Mouse (Mus musculus) retina, postnatal 7 days (tissue): ENCODE data around the gene Ell.

Experiments
- DNase-seq: peaks from one replicate; pipeline ENCODE4 v3.0.0-alpha.2; 2012; ENCODE audit warnings: low read depth, low spot score

Gene Ell

DNA sequence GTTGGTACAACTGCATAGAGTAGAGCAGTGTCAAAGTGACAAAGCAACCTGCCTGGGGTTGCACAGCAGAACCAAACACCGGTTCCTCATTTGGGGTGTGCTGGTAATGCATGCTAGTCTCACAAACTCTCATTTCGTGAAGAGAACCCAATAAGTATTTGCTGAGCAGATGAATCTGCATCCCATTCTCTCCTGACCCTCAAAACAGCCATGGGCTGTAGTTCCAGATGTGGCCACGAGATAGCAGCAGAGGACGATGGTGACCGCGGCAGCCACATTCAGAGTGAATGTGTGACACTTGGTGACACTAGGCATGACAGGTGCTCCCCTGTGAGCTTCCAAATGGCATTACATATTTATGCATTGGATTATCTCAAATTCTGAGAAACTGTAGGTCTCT is 72.6 kb downstream of the Ell start:
- DNase-seq, result peak; percentile 80

DNA sequence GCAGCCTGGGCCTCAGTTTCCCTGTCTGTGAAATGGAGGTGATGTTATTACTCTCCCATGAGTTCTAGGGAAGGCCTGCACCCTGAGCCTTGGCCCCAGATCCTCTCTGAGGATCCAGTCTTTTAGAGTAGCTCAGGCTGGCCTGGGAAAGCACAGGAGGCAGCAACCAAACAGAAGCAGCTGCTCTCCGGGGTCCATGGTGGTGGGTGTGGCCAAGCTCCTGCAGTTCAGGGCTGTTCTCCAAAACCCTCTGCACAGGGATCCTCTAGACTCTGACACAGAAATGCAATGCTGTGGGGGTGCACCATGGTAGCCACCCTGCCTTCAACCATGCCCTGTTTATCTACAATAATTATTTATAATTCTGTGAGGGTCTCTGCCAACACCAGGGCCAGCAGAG is 74.5 kb downstream of the Ell start:
- DNase-seq, result no peak

DNA sequence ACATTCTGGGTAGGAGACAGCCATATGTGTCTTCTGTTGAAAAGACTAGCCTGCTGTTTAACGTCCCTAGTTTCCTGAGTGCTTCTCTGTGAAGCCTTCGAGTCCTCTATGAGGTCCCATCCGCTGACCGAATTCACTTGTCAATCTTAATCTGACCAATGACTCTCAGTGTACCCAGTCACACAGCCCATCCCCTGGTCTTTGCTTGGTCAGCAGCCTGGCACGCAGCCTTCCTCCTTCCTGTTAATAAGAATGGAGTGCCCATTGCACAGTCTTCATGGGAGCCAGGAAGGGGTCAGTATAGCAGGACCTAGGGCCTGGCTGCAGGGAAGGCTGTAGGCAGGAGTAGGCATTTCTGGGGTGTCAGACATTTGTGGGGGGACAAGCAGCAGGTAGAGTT is 75.2 kb downstream of the Ell start:
- no peak for DNase-seq

DNA sequence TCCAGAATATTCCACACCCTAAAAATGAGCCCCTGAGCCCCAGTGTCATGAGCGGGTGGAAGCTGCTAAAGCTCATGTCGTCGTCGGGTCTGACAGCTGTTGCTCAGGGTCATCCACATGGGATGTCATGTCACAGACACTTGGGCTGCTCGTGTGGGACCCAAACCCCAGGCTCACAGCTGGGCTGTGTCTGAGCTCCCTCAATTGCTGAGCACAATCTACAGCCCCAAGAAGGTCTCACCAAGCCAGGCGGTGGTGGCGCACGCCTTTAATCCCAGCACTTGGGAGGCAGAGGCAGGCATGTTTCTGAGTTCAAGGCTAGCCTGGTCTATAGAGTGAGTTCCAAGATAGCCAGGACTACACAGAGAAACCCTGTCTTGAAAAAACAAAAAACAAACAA is 76.0 kb downstream of the Ell start:
- DNase-seq, result no peak

DNA sequence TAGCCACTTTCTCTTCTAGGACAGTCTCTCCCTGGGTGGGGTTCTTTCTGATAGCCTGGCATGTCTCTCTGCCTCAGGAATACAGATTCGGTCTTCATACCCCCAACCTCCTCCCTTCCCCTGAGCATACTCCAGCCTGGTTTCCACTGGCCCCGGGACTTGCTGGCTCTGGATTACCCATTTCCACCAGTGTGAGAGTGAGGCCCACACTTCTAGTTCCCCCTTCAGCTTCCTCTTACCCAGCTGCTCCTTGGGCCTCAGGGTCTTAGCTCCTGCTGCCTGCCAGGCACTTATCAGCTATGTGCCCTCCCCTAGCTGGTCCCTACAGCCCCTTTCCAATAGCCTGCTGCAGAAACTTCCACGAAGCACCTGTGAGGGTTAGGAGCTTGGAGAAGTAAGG is 76.6 kb downstream of the Ell start, which contains the start of gene Lrrc25:
Gene Lrrc25, plus strand, starts transcription at position 262 of the 400 bp plus-strand sequence.
- no peak for DNase-seq

DNA sequence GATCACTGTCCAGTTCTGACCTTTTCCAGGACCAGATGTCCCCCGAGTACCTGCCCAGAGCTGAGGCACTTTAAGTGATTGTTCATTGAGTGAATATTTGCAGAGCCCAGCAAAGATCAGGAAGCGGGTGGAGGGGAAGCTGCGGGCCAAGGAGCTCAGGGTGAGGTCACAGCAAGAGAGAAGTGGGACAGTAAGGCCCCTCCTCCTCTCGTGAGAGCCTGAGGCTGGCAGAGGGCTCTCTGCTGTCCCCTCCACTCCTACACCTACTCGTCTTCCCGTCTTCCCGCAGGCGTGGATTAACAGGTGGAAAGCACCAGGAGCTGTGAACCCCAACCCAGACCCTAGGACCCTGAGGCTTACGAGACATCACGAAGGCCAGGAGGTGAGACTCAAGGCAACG is 77.4 kb downstream of the Ell start:
- no peak for DNase-seq

DNA sequence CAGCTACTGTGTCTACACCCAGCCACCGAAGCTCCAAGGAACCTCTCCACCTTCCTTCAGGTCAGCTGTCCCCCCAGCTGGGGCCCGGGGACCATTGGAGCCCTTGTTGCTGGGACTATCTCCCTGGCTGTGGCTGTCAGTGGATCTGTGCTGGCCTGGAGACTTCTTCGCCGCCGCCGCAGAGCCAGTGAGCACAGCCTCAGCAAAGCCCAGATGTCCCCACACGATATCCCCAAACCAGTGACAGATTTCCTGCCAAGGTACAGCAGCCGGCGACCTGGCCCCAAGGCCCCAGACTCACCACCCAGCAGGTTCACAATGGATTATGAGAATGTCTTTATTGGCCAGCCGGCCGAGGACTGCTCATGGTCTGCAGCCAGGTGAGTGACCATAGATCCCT is 78.7 kb downstream of the Ell start:
- DNase-seq, result no peak

DNA sequence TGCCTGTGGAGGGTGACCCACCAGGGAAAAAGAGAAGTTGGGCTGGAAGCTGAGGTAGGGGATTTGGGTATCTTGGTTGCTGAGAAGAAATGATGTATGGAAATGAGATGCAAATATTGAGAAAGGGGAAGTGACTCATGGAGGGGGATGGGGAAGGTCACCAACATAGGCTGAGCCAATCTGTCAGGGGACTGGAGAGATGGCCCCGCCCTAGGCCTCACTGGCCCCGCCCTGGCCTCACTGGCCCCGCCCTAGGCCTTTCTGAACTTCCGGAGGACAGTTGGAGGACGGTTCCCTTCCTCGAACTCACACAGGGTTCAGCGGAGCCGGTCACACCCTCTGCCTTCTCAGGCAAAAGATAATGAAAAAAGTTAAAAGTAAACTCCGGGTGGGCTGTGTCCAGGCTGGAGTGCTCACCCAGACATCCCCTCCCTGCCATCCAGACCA is 79.7 kb downstream of the Ell start:
- no peak for DNase-seq

DNA sequence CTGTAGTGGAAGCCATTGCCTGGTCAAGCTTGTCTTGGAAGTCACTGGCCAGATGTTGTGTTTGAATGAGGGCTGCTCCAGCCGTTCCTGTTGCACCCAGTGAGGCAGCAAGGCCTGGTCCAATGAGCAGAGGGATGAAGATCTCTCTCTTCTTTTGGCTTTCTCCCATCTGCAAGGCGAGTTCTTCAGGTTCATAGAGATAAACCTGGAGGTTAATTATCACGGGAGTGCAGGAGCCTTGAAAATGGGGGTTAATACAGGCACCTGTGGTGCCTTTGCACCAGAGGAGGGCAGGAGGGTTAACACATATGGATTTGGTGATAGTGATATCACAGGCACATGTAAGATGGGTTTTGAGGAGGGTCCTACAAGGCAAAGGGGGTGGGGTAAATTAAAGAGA is 83.0 kb downstream of the Ell start:
- DNase-seq, result no peak

DNA sequence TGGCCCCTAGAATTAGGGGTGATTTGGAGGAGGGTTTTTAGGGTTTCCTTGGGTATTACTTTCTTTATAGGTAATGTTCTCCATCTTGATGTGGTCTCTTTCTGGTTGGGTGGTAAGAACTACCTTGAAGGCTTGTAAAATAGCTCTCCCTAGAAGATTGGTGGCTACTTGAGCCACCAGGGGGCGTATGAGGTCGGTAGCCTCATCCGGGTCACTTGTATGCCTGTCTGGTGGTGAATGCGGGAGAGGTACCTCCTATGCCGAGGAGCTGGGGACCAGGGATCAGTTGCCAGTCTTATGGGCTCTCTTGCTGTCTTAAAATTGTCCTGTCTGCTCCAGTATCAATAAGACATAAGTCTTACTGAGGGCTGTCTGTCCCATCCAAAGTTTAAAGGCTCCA is 85.8 kb downstream of the Ell start:
- DNase-seq, result no peak

DNA sequence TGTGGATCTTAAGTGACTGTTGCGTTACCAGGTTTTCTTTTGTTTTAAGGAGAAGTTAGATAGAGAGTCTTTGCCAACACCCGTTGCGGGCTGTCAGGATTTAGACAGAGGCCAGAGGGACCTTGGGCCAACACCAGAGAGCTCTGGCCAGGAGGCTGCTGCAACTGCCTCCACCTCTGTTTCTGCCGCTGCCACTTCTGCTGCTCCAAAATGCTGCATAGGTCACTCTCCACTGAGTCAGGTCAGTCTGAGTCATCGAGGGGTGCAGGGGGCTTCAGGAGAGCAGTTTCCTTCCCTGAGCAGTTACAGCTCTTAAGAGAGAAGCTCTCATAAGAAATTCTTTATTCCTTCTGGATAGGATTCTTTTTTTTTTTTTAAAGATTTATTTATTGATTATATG is 87.8 kb downstream of the Ell start:
- DNase-seq, result no peak

DNA sequence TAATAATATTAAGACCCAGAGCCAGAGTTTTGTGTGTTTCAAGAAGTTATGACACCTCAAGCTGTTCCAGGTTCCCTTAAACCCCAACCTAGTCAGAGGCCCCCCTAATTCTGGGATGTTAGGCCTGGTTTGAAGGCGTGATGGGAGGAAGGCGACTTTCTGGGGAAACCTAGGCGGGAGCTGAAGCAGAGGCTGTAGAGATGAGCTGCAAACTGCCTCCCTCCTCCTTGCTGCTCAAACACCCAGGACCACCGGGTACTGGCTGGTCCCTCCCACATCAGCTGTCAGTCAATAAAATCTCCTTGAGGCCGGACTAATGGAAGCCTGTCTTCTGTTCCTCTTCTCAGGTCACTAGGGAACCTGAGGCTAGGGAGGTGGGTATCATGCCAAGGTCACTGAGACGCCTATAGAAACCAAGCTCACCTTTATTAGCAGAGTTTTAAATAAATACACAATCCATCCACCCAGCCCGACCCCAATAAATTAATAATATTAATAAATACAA is 89.8 kb downstream of the Ell start:
- no peak for DNase-seq

DNA sequence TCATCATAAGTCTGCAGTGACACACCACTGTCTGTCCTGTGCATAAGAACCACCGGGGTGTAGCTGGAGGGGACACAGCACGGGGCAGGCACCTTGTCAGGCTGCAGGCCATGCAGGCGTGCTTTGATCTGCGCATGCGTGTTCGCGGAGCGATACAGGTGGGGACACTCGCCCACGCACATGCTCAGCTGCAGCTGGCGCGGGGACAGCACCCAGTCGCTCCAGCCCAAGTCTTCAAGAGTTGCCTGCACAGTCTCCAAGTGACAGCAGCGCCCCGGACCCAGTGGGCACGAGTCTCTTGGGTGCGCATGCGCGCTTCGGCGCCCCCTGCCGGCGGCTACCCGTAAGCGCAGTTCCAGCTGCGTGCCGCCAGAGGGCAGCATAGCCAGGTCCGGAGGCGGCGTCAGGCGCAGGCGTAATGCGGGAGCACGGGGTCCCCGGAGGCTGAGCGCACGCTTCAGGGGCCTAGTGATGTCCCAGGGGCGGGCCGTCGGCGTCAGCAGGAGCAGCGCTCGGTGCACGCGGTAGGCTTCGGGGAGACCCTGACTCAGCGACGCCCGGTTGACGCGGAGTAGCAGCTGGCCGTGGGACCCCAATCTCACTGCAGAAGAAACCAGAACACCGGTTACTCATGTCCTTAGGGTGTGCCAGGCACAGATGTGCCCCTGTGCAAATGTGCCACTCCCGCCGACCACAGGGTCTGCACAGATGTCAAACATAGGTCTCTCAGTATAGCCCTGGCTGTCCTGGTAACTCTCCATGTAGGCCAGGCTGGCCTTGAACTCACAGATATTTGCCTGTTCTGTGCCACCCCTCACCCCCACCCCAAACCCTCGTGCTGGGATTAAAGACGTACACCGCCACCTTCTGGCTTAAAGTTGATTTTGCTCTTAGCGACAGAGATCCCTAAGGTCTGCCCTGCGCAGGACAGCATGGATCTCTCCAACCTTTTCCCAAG is 90.6 kb downstream of the Ell start:
- peak; percentile 85 for DNase-seq

DNA sequence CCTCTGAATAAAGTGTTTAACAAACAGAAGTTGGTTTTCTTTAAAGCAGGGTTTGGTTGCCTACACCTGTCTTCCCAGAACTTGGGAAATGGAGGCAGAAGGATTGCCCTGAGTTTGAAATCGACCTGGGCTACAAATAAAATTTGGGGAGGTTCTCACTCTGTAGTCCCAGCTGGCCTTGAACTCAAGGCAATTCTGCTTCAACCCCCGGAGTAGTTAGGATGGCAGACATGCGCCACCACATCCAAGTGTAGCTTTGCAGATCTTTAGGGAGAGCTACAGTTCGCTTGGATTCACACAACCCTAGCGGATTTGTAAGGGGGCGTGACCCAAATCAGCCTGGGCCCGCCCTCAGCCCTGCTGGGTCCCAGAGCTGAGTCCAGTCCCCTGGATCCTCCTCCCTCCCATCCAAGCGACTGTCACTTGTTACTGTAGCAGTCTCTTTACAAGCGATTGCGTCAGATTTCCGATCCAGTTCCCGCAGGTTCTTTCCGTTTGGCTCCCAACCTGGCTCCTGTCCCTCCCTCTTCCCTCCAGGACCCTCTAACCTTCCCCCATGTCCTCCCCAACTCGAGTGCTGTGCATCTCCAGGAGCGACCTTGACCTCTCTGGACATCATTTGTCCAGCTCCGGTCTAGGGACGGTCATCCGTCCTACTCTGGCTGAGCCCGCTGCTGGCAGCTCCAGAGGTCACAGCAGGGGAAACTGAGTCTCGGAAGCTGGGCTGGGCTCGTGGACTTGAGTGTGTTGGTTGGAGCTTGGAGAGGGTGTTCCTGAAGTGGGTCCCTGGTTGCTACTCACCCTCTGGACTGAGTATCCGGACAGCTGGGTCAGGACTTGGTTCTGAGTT is 91.5 kb downstream of the Ell start:
- no peak for DNase-seq

DNA sequence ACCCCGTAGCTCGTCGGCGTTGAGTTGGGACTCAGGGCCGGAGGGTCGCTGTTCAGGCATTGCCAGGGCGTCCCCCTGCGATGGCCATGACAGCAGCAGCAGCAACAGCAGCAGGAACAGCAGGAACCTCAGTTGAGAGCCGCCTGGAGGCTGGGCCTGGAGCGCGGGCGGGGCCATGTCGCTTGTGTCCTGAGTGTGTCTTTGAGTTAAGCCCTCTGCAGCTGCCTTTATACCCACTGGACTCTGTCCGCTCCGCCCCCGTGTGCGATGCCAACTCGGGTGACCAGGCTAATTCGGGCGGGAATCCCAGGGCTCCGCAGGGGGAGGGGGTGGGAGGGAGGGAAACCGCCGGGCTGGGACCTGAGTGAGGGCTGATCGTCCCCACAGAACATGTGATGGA is 92.2 kb downstream of the Ell start:
- peak; percentile 49 for DNase-seq

DNA sequence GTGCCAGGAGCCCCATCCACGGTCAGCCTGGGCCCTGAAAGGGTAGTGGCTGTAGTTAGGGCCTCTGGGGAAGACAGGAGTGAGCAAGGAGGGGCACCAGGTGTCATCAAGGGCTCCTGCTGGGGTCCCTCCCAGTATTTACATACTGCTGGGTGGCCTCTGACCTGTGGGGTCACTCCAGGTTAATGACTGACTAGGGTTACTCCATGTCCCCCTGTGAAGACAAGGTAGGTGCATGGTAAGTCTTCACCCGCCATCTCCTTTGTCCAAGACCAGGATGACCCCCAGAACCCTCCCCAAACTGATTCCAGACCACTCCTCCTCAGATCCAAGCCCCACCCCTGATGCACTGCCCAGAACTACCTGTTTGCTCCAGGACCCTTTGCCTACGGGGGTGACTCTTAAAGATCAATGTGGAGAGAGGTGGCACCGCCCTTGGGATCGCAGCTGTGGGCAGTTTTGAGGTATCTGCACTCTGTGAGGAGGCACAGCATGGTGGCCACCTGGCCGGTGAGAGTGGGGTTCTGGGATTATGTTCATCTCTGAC is 93.2 kb downstream of the Ell start, which contains the start of gene Gdf15:
Gene Gdf15, minus strand, starts transcription at position 111 of the 547 bp plus-strand sequence.
- no peak for DNase-seq

DNA sequence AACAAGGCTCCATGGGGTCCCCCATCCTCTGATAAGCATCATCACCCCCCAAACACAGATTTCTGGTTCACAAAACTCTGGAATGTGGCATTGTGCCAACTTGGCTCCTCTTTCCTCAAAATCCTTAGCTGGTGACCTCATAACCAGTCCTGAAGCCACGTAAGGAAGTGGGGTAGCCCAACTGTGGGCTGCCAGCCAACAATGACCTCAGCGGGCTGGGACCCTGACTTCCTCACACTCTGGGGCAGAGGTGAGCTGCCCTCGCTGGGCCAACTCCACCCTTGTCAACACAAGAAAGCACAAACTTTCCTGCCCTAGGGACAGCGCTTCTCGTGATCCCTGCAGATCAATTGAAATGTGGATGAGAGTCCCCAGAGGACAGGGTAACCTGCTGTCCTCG is 94.8 kb downstream of the Ell start:
- DNase-seq, result no peak

DNA sequence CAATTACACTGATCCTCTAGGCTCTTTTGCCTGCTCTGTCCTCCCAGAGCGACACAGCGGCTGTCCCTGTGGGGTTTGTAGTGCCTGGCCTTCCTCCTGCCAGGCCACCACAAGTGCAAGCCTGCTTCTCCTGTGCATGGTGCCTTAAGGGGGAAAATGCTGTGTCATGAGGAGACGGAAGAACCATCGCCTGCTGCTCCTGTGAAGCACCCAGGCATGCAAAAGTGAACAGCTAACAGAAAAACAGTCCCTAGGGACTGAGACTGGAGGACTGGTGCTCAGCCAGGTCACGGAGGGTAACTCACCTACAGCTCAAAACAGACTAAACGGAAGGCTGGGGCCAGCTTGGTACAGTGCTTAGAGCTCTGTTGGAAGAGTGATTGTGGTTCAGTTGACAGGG is 96.3 kb downstream of the Ell start:
- no peak for DNase-seq

DNA sequence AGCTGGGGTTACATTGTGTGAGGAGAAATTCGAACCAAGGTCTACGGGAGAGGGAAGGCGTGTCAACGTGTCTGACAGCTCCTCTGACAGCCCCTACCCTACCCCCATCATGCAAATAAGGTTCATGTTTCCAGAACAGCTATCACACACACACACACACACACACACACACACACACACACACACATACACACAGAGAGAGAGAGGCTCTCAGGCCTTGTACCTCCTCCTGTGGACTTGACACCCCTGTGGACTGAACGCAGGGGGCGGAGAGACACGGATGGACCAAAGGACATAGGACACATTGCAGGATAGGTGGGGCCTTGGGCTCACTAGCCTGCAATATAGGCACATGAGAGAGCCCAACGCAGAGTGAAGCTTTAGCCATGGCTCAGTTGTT is 97.6 kb downstream of the Ell start:
- no peak for DNase-seq

DNA sequence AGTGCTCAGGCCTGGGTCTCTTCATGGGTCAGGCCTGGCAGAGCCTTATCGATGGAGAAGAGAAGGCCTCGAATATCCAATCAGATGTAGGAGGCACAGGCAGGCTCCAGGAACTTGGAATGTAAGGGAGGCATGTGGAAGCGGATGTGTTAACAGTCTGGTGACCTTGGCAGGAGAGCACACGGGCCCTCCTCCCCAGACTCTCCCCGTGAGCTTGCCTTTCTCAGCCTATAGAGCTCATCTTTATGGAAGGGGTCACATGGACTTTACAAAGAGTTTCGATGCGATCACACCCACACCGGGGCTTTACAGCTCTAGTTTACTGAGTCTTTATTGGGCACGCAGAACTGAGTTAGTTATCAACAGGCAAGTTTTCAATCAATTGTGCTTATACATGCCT is 99.5 kb downstream of the Ell start:
- DNase-seq, result no peak
